Mouse (Mus musculus): ENCODE measurements at regions not wholly inside any gene's neighbourhood (a gene's known extent, or its start where the extent isn't known, plus 50 kb on each side); places are given as distances from the start of the nearest gene placed in this dataset.
A peak's percentile ranks its signal among the peaks of the same experiment; 100 is the strongest.
"Not testable (repeated sequence)": the region's sequence is repeated elsewhere in the genome, so short reads cannot be mapped to it uniquely, and the experiment has no call there.

GRCm38 (mm10) chr13:11030874-11031273 lies 670.2 kb upstream of the Chrm3 start:
- not testable (repeated sequence) for H3K4me1 ChIP-seq (replicated peaks; ENCODE audit: control insufficient read depth, insufficient read depth, low read length); H3K4me2 ChIP-seq (ENCODE audit: low read depth, low read length); ATAC-seq (ENCODE audit: low read depth); H3K9ac ChIP-seq (ENCODE audit: low read length); H3K27me3 ChIP-seq (ENCODE audit: control insufficient read depth, insufficient read depth, low read depth, low read length); H3K36me3 ChIP-seq (ENCODE audit: control insufficient read depth, insufficient read depth, low read length); H3K4me3 ChIP-seq (ENCODE audit: low read length); H3K27ac ChIP-seq (ENCODE audit: low read length); H3K9me3 ChIP-seq (ENCODE audit: control insufficient read depth, low read length)

- Histone ChIP-seq H3K4me1 (replicated peaks; ENCODE audit: control insufficient read depth, insufficient read depth, low read length) (no peaks in the 10 kb centered on the region), H3K4me2 (ENCODE audit: low read depth, low read length) (no peak overlapping the region), H3K9me3 (ENCODE audit: control insufficient read depth, low read length) (no peaks in the 10 kb centered on the region), H3K36me3 (ENCODE audit: control insufficient read depth, insufficient read depth, low read length) (no peaks in the 10 kb centered on the region), H3K9ac (ENCODE audit: low read length) (no peak overlapping the region), H3K4me3 (ENCODE audit: low read length) (no peak overlapping the region), H3K27me3 (ENCODE audit: control insufficient read depth, insufficient read depth, low read depth, low read length) (no peaks in the 10 kb centered on the region), H3K27ac (ENCODE audit: low read length) (no peak overlapping the region)
- ATAC-seq (ENCODE audit: low read depth), result no peak
- 73% methylated on average over 4 of the region's 4 CpGs for WGBS
Observed at GRCm38 (mm10) chr13:11030381-11030780, 669.7 kb upstream of the Chrm3 start.

GRCm38 (mm10) chr13:11025918-11026317 lies 665.3 kb upstream of the Chrm3 start:
- 59% methylated on average over 3 of the region's 3 CpGs for WGBS
- no peak for ATAC-seq (ENCODE audit: low read depth)
- Histone ChIP-seq H3K4me1 (replicated peaks; ENCODE audit: control insufficient read depth, insufficient read depth, low read length) (no peaks in the 10 kb centered on the region), H3K27me3 (ENCODE audit: control insufficient read depth, insufficient read depth, low read depth, low read length) (no peaks in the 10 kb centered on the region), H3K9me3 (ENCODE audit: control insufficient read depth, low read length) (no peaks in the 10 kb centered on the region), H3K27ac (ENCODE audit: low read length) (no peak overlapping the region), H3K36me3 (ENCODE audit: control insufficient read depth, insufficient read depth, low read length) (no peaks in the 10 kb centered on the region), H3K4me3 (ENCODE audit: low read length) (no peak overlapping the region), H3K9ac (ENCODE audit: low read length) (no peak overlapping the region), H3K4me2 (ENCODE audit: low read depth, low read length) (no peak overlapping the region)

GRCm38 (mm10) chr13:11024441-11024840 lies 663.8 kb upstream of the Chrm3 start:
- H3K27me3 ChIP-seq (ENCODE audit: control insufficient read depth, insufficient read depth, low read depth, low read length), result no peaks in the 10 kb centered on the region
- H3K9ac ChIP-seq (ENCODE audit: low read length), result no peak overlapping the region
- no peak overlapping the region for H3K4me2 ChIP-seq (ENCODE audit: low read depth, low read length)
- 49% methylated on average over 2 of the region's 2 CpGs for WGBS
- no peaks in the 10 kb centered on the region for H3K4me1 ChIP-seq (replicated peaks; ENCODE audit: control insufficient read depth, insufficient read depth, low read length)
- peak overlapping the region; percentile 39; the same call in 1 of the 2 replicates for H3K27ac ChIP-seq (ENCODE audit: low read length)
- no peak overlapping the region for H3K4me3 ChIP-seq (ENCODE audit: low read length)
- no peaks in the 10 kb centered on the region for H3K9me3 ChIP-seq (ENCODE audit: control insufficient read depth, low read length)
- no peaks in the 10 kb centered on the region for H3K36me3 ChIP-seq (ENCODE audit: control insufficient read depth, insufficient read depth, low read length)
- ATAC-seq (ENCODE audit: low read depth), result peak; percentile 81

- Histone ChIP-seq H3K36me3 (ENCODE audit: control insufficient read depth, insufficient read depth, low read length) (no peaks in the 10 kb centered on the region), H3K27me3 (ENCODE audit: control insufficient read depth, insufficient read depth, low read depth, low read length) (no peaks in the 10 kb centered on the region), H3K9ac (ENCODE audit: low read length) (no peak overlapping the region), H3K9me3 (ENCODE audit: control insufficient read depth, low read length) (no peaks in the 10 kb centered on the region), H3K27ac (ENCODE audit: low read length) (no peak overlapping the region), H3K4me2 (ENCODE audit: low read depth, low read length) (no peak overlapping the region), H3K4me1 (replicated peaks; ENCODE audit: control insufficient read depth, insufficient read depth, low read length) (no peaks in the 10 kb centered on the region), H3K4me3 (ENCODE audit: low read length) (no peak overlapping the region)
- no peak for ATAC-seq (ENCODE audit: low read depth)
- WGBS, result 86% methylated on average over 7 of the region's 7 CpGs
Observed at GRCm38 (mm10) chr13:11017584-11017983, 656.9 kb upstream of the Chrm3 start.

GRCm38 (mm10) chr13:11005374-11005773 lies 644.7 kb upstream of the Chrm3 start:
- H3K9ac ChIP-seq (ENCODE audit: low read length), result no peak overlapping the region
- ATAC-seq (ENCODE audit: low read depth), result no peak
- H3K4me3 ChIP-seq (ENCODE audit: low read length), result no peak overlapping the region
- no peak overlapping the region for H3K27ac ChIP-seq (ENCODE audit: low read length)
- no peak overlapping the region for H3K4me2 ChIP-seq (ENCODE audit: low read depth, low read length)
- no peaks in the 10 kb centered on the region for H3K9me3 ChIP-seq (ENCODE audit: control insufficient read depth, low read length)
- no peaks in the 10 kb centered on the region for H3K36me3 ChIP-seq (ENCODE audit: control insufficient read depth, insufficient read depth, low read length)
- H3K4me1 ChIP-seq (replicated peaks; ENCODE audit: control insufficient read depth, insufficient read depth, low read length), result no peaks in the 10 kb centered on the region
- no peaks in the 10 kb centered on the region for H3K27me3 ChIP-seq (ENCODE audit: control insufficient read depth, insufficient read depth, low read depth, low read length)
- 48% methylated on average over 4 of the region's 4 CpGs for WGBS

GRCm38 (mm10) chr13:10991151-10991550 lies 630.5 kb upstream of the Chrm3 start:
- no peaks in the 10 kb centered on the region for H3K36me3 ChIP-seq (ENCODE audit: control insufficient read depth, insufficient read depth, low read length)
- H3K4me3 ChIP-seq (ENCODE audit: low read length), result no peak overlapping the region
- H3K4me2 ChIP-seq (ENCODE audit: low read depth, low read length), result no peak overlapping the region
- no peaks in the 10 kb centered on the region for H3K4me1 ChIP-seq (replicated peaks; ENCODE audit: control insufficient read depth, insufficient read depth, low read length)
- no peaks in the 10 kb centered on the region for H3K27me3 ChIP-seq (ENCODE audit: control insufficient read depth, insufficient read depth, low read depth, low read length)
- H3K9me3 ChIP-seq (ENCODE audit: control insufficient read depth, low read length), result no peaks in the 10 kb centered on the region
- no peak overlapping the region for H3K27ac ChIP-seq (ENCODE audit: low read length)
- no peak overlapping the region for H3K9ac ChIP-seq (ENCODE audit: low read length)
- WGBS, result 77% methylated on average over 3 of the region's 3 CpGs
- ATAC-seq (ENCODE audit: low read depth), result no peak

GRCm38 (mm10) chr13:10990503-10991025 lies 629.9 kb upstream of the Chrm3 start:
- no peaks in the 10 kb centered on the region for H3K36me3 ChIP-seq (ENCODE audit: control insufficient read depth, insufficient read depth, low read length)
- no peaks in the 10 kb centered on the region for H3K27me3 ChIP-seq (ENCODE audit: control insufficient read depth, insufficient read depth, low read depth, low read length)
- H3K9ac ChIP-seq (ENCODE audit: low read length), result no peak overlapping the region
- 79% methylated on average over 4 of the region's 4 CpGs for WGBS
- H3K27ac ChIP-seq (ENCODE audit: low read length), result no peak overlapping the region
- H3K9me3 ChIP-seq (ENCODE audit: control insufficient read depth, low read length), result no peaks in the 10 kb centered on the region
- no peak for ATAC-seq (ENCODE audit: low read depth)
- no peak overlapping the region for H3K4me3 ChIP-seq (ENCODE audit: low read length)
- no peak overlapping the region for H3K4me2 ChIP-seq (ENCODE audit: low read depth, low read length)
- no peaks in the 10 kb centered on the region for H3K4me1 ChIP-seq (replicated peaks; ENCODE audit: control insufficient read depth, insufficient read depth, low read length)

GRCm38 (mm10) chr13:10989095-10989814 lies 628.6 kb upstream of the Chrm3 start:
- Histone ChIP-seq H3K9me3 (ENCODE audit: control insufficient read depth, low read length) (no peaks in the 10 kb centered on the region), H3K4me2 (ENCODE audit: low read depth, low read length) (no peak overlapping the region), H3K9ac (ENCODE audit: low read length) (no peak overlapping the region), H3K27ac (ENCODE audit: low read length) (no peak overlapping the region), H3K36me3 (ENCODE audit: control insufficient read depth, insufficient read depth, low read length) (no peaks in the 10 kb centered on the region), H3K4me3 (ENCODE audit: low read length) (no peak overlapping the region), H3K27me3 (ENCODE audit: control insufficient read depth, insufficient read depth, low read depth, low read length) (no peaks in the 10 kb centered on the region), H3K4me1 (replicated peaks; ENCODE audit: control insufficient read depth, insufficient read depth, low read length) (no peaks in the 10 kb centered on the region)
- 87% methylated on average over 6 of the region's 6 CpGs for WGBS
- no peak for ATAC-seq (ENCODE audit: low read depth)

GRCm38 (mm10) chr13:10983736-10984135 lies 623.1 kb upstream of the Chrm3 start:
- Histone ChIP-seq H3K27me3 (ENCODE audit: control insufficient read depth, insufficient read depth, low read depth, low read length) (no peaks in the 10 kb centered on the region), H3K27ac (ENCODE audit: low read length) (no peak overlapping the region), H3K9me3 (ENCODE audit: control insufficient read depth, low read length) (no peaks in the 10 kb centered on the region), H3K4me2 (ENCODE audit: low read depth, low read length) (no peak overlapping the region), H3K36me3 (ENCODE audit: control insufficient read depth, insufficient read depth, low read length) (no peaks in the 10 kb centered on the region), H3K4me3 (ENCODE audit: low read length) (no peak overlapping the region), H3K4me1 (replicated peaks; ENCODE audit: control insufficient read depth, insufficient read depth, low read length) (no peaks in the 10 kb centered on the region), H3K9ac (ENCODE audit: low read length) (no peak overlapping the region)
- no peak for ATAC-seq (ENCODE audit: low read depth)
